Mouse (Mus musculus) E14TG2a.4 (cell line): Measurements from ENCODE around the gene Gm7247.
"Not testable (repeated sequence)": the region's sequence is repeated elsewhere in the genome, so short reads cannot be mapped to it uniquely, and the experiment has no call there.

Experiments used
- H3K27me3 ChIP-seq: 2 replicates; pipeline ENCODE4 v1.6.1; 2014; ENCODE audit warnings: low read length, control low read depth; ENCODE audit not compliant: insufficient read depth
- H3K36me3 ChIP-seq: 2 replicates; pipeline ENCODE4 v1.6.1; 2014; ENCODE audit warnings: low read length, control low read depth; ENCODE audit not compliant: insufficient read depth
- H3K4me1 ChIP-seq: replicated peaks from 2 replicates; pipeline ENCODE4 v1.6.1; 2014; ENCODE audit warnings: low read depth, low read length, control low read depth
- H3K4me3 ChIP-seq: replicated peaks from 2 replicates; pipeline ENCODE4 v1.5.1; 2014; ENCODE audit warnings: mild to moderate bottlenecking, low read length
- H3K9me3 ChIP-seq: 2 replicates; pipeline ENCODE4 v1.6.1; 2014; ENCODE audit warnings: low read length, control low read depth
- CTCF ChIP-seq: conservative IDR thresholded peaks from 2 replicates; pipeline ENCODE4 v1.5.1; 2014; ENCODE audit warnings: low read length
- NANOG ChIP-seq: IDR thresholded peaks from 2 replicates; pipeline ENCODE4 v1.6.1; 2014; ENCODE audit warnings: borderline replicate concordance, low read length, mixed read lengths
- POU5F1 ChIP-seq: IDR thresholded peaks from 2 replicates; pipeline ENCODE4 v1.6.1; 2014; ENCODE audit warnings: low read length, borderline replicate concordance

The Gm7247 gene

DNA sequence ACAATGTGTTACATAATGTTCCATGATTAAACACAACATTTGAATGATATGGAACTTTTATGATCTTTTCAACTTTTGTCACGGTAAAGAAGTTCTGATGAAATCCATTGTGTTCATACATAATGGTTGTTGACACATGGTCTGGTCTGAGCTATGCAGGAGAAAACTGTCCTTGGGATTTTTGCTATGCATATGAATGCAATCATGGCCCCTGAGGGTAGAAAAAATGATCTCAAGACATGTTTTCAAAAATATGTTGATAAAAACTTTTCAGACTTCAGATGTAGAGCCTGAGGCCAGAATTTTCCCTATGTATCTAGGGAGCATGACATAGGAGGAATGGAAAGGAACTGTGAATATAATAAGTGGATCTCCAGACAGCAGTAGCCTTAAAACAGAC lies 49.0 kb downstream of the Gm7247 start, which contains the start of gene Vmn2r88:
Vmn2r88 (plus strand) TSS at position 301 of the 400 bp plus-strand sequence.
- Histone ChIP-seq H3K36me3 (no peaks in the 10 kb centered on the region), H3K9me3 (no peaks in the 10 kb centered on the region), H3K4me3 (no peak within 1 kb of the TSS), H3K27me3 (no peaks in the 10 kb centered on the region), H3K4me1 (no peaks in the 10 kb centered on the region)
- TF ChIP-seq POU5F1, result no peak
- TF ChIP-seq NANOG, result no peak
- no peak for TF ChIP-seq CTCF

DNA sequence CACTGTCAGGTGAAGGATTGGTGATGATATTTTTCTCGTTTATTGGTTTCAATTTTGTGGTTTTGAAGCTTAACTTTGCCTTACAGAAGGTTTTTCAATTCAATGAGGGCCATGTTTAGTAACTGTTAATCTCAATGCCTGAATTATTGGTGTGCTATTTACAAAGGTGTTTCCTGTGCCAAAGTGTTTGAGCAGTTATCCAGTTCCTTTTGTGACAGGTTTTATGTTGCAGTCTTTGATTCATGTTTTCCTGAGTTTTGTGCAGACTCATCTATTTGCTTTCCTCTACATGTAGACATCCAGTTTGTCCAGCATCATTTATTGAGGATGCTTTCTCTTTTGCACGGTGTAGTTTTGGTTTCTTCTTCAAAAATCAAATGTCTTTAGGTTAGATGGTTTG lies 62.3 kb downstream of the Gm7247 start:
- TF ChIP-seq POU5F1, result no peak
- no peak for TF ChIP-seq CTCF
- TF ChIP-seq NANOG, result no peak
- no peaks in the 10 kb centered on the region for H3K9me3 ChIP-seq
- H3K4me1 ChIP-seq, result no peaks in the 10 kb centered on the region
- no peak overlapping the region for H3K4me3 ChIP-seq
- H3K27me3 ChIP-seq, result no peaks in the 10 kb centered on the region
- no peaks in the 10 kb centered on the region for H3K36me3 ChIP-seq

DNA sequence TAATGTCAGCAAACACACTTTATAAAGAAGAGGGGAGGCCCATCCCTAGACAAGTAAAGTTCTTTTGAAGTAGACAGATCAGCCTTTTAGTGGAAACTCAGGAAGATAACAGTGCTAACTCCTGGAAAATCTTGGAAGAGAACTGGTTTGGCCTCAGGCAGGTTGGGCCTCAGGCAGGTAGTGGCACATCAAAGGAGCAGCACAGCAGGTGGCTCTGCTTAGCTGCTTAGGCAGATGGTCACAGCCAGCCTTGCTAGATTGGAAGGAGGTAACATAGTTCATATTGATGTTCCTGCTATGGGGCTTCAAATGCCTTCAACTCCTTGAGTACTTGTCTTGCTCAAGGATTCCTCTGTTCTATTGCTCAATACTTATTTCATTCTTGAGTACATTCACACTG lies 68.6 kb downstream of the Gm7247 start:
- not testable (repeated sequence) for H3K9me3 ChIP-seq, H3K27me3 ChIP-seq, H3K4me3 ChIP-seq, H3K36me3 ChIP-seq, H3K4me1 ChIP-seq

DNA sequence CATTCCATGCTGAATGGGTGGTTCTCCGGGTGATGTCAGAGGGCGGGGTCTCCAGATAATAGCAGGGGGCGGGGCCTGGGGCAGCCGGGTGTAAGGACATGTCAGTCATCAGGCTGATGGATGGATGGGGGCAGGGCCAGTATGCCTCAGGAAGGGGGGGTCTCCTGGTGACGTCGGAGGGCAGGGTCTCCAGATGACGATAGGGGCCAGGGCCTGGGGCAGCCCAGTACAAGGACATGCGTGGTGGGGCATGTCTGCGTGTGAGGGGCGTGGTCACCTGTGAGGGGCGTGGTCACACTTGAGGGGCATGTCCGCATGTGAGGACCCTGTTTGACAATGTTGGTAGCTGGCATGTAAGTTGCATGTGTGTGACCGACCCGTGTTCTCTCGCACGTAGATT lies 73.0 kb downstream of the Gm7247 start:
- H3K9me3 ChIP-seq, result peaks cover 12% of the 10 kb centered on the region; the same call in 1 of the 2 replicates
- TF ChIP-seq CTCF (no peak), NANOG (no peak), POU5F1 (no peak)
- no peaks in the 10 kb centered on the region for H3K36me3 ChIP-seq
- H3K4me3 ChIP-seq, result peak overlapping the region; percentile 57
- H3K27me3 ChIP-seq, result no peaks in the 10 kb centered on the region
- H3K4me1 ChIP-seq, result no peaks in the 10 kb centered on the region

DNA sequence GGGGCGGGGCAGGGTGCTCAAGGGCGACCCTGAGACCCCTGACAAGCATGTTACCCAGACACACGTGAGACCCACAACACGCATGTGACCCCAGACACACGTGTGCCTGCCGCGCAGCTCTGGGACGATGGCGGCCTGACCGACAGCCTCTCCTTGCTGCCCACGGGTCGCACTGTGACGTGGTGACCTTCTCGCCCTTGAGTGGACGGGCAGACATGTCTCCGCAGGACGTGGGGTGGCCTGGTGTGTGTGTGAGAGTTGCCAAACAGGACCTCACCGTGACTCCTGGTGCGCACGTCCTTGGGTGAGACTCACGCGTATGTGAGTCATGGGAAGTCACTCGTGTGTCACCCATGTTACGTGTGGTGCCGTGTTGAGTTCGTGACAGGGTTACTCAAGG lies 73.5 kb downstream of the Gm7247 start:
- H3K36me3 ChIP-seq, result no peaks in the 10 kb centered on the region
- H3K27me3 ChIP-seq, result no peaks in the 10 kb centered on the region
- peak overlapping the region; percentile 57 for H3K4me3 ChIP-seq
- H3K9me3 ChIP-seq, result peaks cover 12% of the 10 kb centered on the region; the same call in 1 of the 2 replicates
- H3K4me1 ChIP-seq, result no peaks in the 10 kb centered on the region
- TF ChIP-seq POU5F1, result no peak
- no peak for TF ChIP-seq CTCF
- TF ChIP-seq NANOG, result no peak

DNA sequence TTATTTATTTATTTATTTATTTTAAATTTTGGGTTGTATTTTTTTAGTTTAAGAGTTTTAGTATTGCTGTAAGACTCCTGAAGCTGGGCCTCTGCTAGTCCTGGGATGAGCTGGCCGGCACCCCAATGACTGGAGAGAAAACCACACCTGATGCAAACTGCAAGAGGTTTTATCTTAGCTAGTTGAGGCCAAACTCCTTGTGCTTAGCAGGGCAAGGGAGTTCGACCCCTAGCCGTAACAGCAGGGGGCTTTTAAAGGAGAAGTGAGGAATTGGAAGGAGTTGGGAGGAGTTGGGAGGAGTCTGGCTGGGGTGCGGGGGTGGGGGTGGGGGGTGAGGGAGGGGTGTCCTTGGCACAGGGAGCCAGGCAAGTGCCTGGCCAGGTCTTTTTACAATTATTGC lies 77.4 kb downstream of the Gm7247 start:
- TF ChIP-seq CTCF (no peak), NANOG (no peak), POU5F1 (no peak)
- Histone ChIP-seq H3K4me3 (no peak overlapping the region), H3K9me3 (peaks cover 17% of the 10 kb centered on the region; the same call in 1 of the 2 replicates), H3K36me3 (no peaks in the 10 kb centered on the region), H3K27me3 (no peaks in the 10 kb centered on the region), H3K4me1 (no peaks in the 10 kb centered on the region)

DNA sequence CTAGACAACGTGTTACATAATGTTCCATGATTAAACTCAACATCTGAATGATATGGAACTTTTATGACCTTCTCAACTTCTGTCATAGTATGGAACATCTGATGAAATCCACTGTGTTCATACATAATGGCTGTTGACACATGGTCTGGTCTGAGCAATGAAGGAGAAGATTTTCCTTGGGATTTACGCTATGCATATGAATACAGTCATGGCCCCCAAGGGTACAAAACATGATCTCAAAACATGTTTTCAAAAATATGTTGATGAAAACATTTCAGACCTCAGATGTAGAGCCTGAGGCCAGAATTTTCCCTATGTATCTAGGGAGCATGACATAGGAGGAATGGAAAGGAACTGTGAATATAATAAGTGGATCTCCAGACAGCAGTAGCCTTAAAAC lies 90.0 kb downstream of the Gm7247 start, which contains the start of gene Vmn2r89:
Vmn2r89 (plus strand) TSS at position 301 of the 400 bp plus-strand sequence.
- not testable (repeated sequence) for H3K36me3 ChIP-seq, H3K4me3 ChIP-seq, H3K27me3 ChIP-seq, H3K9me3 ChIP-seq, H3K4me1 ChIP-seq

DNA sequence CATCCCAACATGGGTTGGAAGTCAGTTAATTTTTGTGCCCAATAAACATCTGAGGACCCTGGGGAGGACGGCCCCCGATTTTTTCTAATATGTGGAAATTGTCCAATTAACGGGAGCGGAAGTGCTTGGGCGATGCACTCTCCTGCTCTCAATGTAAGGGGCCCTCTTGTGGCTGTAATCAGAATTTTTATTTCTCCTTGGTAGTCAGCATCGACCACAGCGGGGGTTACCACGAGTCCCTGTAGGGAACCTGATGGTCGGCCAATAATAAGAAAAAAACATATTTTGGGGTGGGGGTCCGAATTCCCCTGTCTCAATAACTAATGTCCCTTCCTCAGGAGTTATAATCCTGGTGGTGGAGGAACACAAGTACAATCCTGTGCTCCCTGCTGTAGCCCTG lies 118.7 kb downstream of the Gm7247 start:
- not testable (repeated sequence) for H3K36me3 ChIP-seq, H3K27me3 ChIP-seq, H3K4me1 ChIP-seq, H3K9me3 ChIP-seq
- peak overlapping the region; percentile 65 for H3K4me3 ChIP-seq
- 0 out of 2 replicates have a peak, but pooled peaks have one; percentile 19 for TF ChIP-seq CTCF

DNA sequence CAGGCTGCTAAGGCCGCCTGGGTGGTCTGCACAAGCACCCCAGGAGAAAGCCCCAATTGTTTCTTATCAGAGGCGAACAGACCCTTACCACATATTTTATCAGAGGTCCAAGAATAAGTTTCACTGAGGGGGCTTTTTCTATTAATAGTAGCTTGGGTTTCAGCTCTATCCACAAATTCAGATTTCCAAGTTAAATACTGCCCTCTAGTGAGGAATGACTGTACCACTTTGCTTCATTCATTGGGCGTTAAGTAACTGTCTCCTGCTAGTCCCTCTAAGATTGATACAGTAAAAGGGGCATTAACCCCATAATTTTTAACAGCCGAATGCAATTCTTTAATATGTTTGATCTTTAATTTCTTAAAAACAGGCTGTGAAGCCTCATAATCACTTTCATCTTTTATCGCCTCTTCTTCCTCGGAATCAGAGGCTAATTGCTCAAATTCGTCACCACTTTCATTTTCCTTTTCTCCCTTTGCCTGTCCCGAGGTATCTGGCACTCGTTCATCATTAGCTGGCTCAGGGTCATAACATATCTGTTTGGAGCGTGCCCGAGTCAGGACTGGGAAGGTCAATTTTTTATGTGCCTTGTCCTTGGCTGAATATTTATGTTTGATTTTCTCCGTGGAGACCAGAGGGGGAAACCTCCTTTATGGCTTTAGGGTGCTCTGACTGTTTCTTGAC lies 119.9 kb downstream of the Gm7247 start:
- H3K4me1 ChIP-seq, H3K9me3 ChIP-seq, H3K36me3 ChIP-seq, H3K27me3 ChIP-seq: not testable (repeated sequence)
- TF ChIP-seq CTCF, result peak; percentile 30
- H3K4me3 ChIP-seq, result peak overlapping the region; percentile 65; the same call in 1 of the 2 replicates
